Mouse (Mus musculus) erythroblast, adult 5-6 weeks (primary cell): Measurements from ENCODE around the gene Emg1. TPM values are rescaled to one million over a fixed set of nuclear protein-coding genes. Genes with fewer than 3 reads are reported as not detected.

Source experiments
- ATAC-seq: replicated peaks from 2 replicates; pipeline ENCODE4 v1.8.0; 2016; ENCODE audit warnings: moderate number of reproducible peaks, mild to moderate bottlenecking, moderate TSS enrichment, inconsistent platforms; ENCODE audit not compliant: poor library complexity, low FRiP score, severe bottlenecking
- total RNA-seq, 2 experiments: library from RNA; stranded (forward) in 1 of 2; stranded (reverse) in 1 of 2; fragments of 150-400 nt in 1 of 2; fragments of 200-764, 138-1000 nt in 1 of 2; gene quantifications; 2 replicates each; pipeline versions ENCODE4 v1.2.3 to v1.2.4; 2015 to 2017; ENCODE audit warnings: low replicate concordance in 2 of 2

The Emg1 gene
- total RNA-seq, 2 experiments from 2014 or later: 37.2 to 65.1 TPM

GRCm38 (mm10) chr6:124658067-124658466 is 53.9 kb downstream of the Emg1 start:
- no peak for ATAC-seq

DNA sequence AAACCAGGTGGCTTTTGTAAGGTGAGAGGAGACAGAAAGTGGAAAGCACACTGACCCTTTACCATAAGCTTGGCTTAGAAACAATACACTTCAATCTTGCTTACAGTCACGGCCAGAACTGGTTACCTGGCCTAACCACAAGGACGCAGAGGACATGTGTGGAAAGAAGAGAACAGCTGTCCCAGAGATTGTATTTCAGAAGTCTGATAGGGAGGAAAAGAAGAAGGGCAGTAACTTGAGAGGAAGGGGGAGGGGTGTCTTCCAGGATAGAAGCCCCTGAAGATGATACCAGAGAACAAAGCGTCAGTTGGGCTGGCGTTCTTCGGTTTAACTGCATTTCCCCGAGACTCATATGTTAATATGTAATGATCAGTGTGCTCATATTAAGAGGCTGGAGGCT is 56.1 kb downstream of the Emg1 start:
- ATAC-seq: no peak

Other genes starting within 250 kb of the Emg1 start
- gene Clstn3, start 247.4 kb downstream of the Emg1 start, total RNA-seq (2015; ENCODE audit: low replicate concordance): 5.0 TPM in 2 replicates
- gene Clstn3, start 247.4 kb downstream of the Emg1 start, total RNA-seq (2017; ENCODE audit: low replicate concordance): 2.3 and 4.6 TPM in 2 replicates
- 0.38 and 2.1 TPM in 2 replicates for gene C1rl, start 219.1 kb downstream of the Emg1 start, total RNA-seq (2015; ENCODE audit: low replicate concordance)
- gene C1rl, start 219.1 kb downstream of the Emg1 start, total RNA-seq (2017; ENCODE audit: low replicate concordance): 2.7 and 3.6 TPM in 2 replicates
- 0.84 TPM in 1 of 2 replicates, not detected in the other for gene C1ra, start 199.8 kb downstream of the Emg1 start, total RNA-seq (2015; ENCODE audit: low replicate concordance)
- gene C1ra, start 199.8 kb downstream of the Emg1 start, total RNA-seq (2017; ENCODE audit: low replicate concordance): 2.5 TPM in 1 of 2 replicates, not detected in the other
- not detected in 2 replicates for gene C1s1, start 169.8 kb downstream of the Emg1 start, total RNA-seq (2015; ENCODE audit: low replicate concordance)
- gene C1s1, start 169.8 kb downstream of the Emg1 start, total RNA-seq (2017; ENCODE audit: low replicate concordance): 0.77 TPM in 1 of 2 replicates, not detected in the other
- gene C1rb, start 141.9 kb downstream of the Emg1 start, total RNA-seq (2015; ENCODE audit: low replicate concordance): 0.96 TPM in 1 of 2 replicates, not detected in the other
- 0.09 TPM in 1 of 2 replicates, not detected in the other for gene C1rb, start 141.9 kb downstream of the Emg1 start, total RNA-seq (2017; ENCODE audit: low replicate concordance)
- not detected in 2 replicates for gene C1s2, start 76.1 kb downstream of the Emg1 start, total RNA-seq (2015; ENCODE audit: low replicate concordance)
- gene C1s2, start 76.1 kb downstream of the Emg1 start, total RNA-seq (2017; ENCODE audit: low replicate concordance): not detected in 2 replicates
- gene Lpcat3, start 49.2 kb downstream of the Emg1 start, total RNA-seq (2015; ENCODE audit: low replicate concordance): 118 and 141 TPM in 2 replicates
- gene Lpcat3, start 49.2 kb downstream of the Emg1 start, total RNA-seq (2017; ENCODE audit: low replicate concordance): 81.5 and 135 TPM in 2 replicates
- gene Phb2, start 158 bp upstream of the Emg1 start, total RNA-seq (2015; ENCODE audit: low replicate concordance): 44.2 and 79.4 TPM in 2 replicates
- 70.3 and 70.7 TPM in 2 replicates for gene Phb2, start 158 bp upstream of the Emg1 start, total RNA-seq (2017; ENCODE audit: low replicate concordance)
- 57.8 and 60.2 TPM in 2 replicates for gene Ptpn6, start 26.5 kb upstream of the Emg1 start, total RNA-seq (2015; ENCODE audit: low replicate concordance)
- gene Ptpn6, start 26.5 kb upstream of the Emg1 start, total RNA-seq (2017; ENCODE audit: low replicate concordance): 142 and 156 TPM in 2 replicates
- gene Grcc10, start 29.2 kb upstream of the Emg1 start, total RNA-seq (2015; ENCODE audit: low replicate concordance): 33.6 and 64.9 TPM in 2 replicates
- 7.5 and 16.9 TPM in 2 replicates for gene Grcc10, start 29.2 kb upstream of the Emg1 start, total RNA-seq (2017; ENCODE audit: low replicate concordance)
- not detected in 2 replicates for gene Gm45234, start 43.8 kb upstream of the Emg1 start, total RNA-seq (2015; ENCODE audit: low replicate concordance)
- 0.56 TPM in 1 of 2 replicates, not detected in the other for gene Gm45234, start 43.8 kb upstream of the Emg1 start, total RNA-seq (2017; ENCODE audit: low replicate concordance)
- gene Atn1, start 44.3 kb upstream of the Emg1 start, total RNA-seq (2015; ENCODE audit: low replicate concordance): 10.0 and 11.7 TPM in 2 replicates
- gene Atn1, start 44.3 kb upstream of the Emg1 start, total RNA-seq (2017; ENCODE audit: low replicate concordance): 0.94 and 2.0 TPM in 2 replicates
- not detected in 2 replicates for gene Eno2, start 57.5 kb upstream of the Emg1 start, total RNA-seq (2015; ENCODE audit: low replicate concordance)
- gene Eno2, start 57.5 kb upstream of the Emg1 start, total RNA-seq (2017; ENCODE audit: low replicate concordance): not detected in 2 replicates
- gene Lrrc23, start 67.5 kb upstream of the Emg1 start, total RNA-seq (2015; ENCODE audit: low replicate concordance): not detected in 2 replicates
- not detected in 2 replicates for gene Lrrc23, start 67.5 kb upstream of the Emg1 start, total RNA-seq (2017; ENCODE audit: low replicate concordance)
- 0.58 TPM in 1 of 2 replicates, not detected in the other for gene Spsb2, start 96.5 kb upstream of the Emg1 start, total RNA-seq (2015; ENCODE audit: low replicate concordance)
- 2.6 and 4.3 TPM in 2 replicates for gene Spsb2, start 96.5 kb upstream of the Emg1 start, total RNA-seq (2017; ENCODE audit: low replicate concordance)
- 37.3 and 44.3 TPM in 2 replicates for gene Tpi1, start 102.1 kb upstream of the Emg1 start, total RNA-seq (2015; ENCODE audit: low replicate concordance)
- gene Tpi1, start 102.1 kb upstream of the Emg1 start, total RNA-seq (2017; ENCODE audit: low replicate concordance): 30.0 and 31.0 TPM in 2 replicates
- 10.0 and 34.6 TPM in 2 replicates for gene Usp5, start 117.3 kb upstream of the Emg1 start, total RNA-seq (2015; ENCODE audit: low replicate concordance)
- 22.0 and 29.6 TPM in 2 replicates for gene Usp5, start 117.3 kb upstream of the Emg1 start, total RNA-seq (2017; ENCODE audit: low replicate concordance)
- 65.8 and 68.0 TPM in 2 replicates for gene Cdca3, start 117.4 kb upstream of the Emg1 start, total RNA-seq (2015; ENCODE audit: low replicate concordance)
- 58.5 and 73.8 TPM in 2 replicates for gene Cdca3, start 117.4 kb upstream of the Emg1 start, total RNA-seq (2017; ENCODE audit: low replicate concordance)
- not detected in 2 replicates for gene Gnb3, start 128.1 kb upstream of the Emg1 start, total RNA-seq (2015; ENCODE audit: low replicate concordance)
- gene Gnb3, start 128.1 kb upstream of the Emg1 start, total RNA-seq (2017; ENCODE audit: low replicate concordance): not detected in 2 replicates
- gene P3h3, start 145.6 kb upstream of the Emg1 start, total RNA-seq (2015; ENCODE audit: low replicate concordance): not detected in 2 replicates
- gene P3h3, start 145.6 kb upstream of the Emg1 start, total RNA-seq (2017; ENCODE audit: low replicate concordance): 1.1 and 1.2 TPM in 2 replicates
- not detected in 2 replicates for gene Gpr162, start 151.8 kb upstream of the Emg1 start, total RNA-seq (2015; ENCODE audit: low replicate concordance)
- not detected in 2 replicates for gene Gpr162, start 151.8 kb upstream of the Emg1 start, total RNA-seq (2017; ENCODE audit: low replicate concordance)
- 6.3 and 6.9 TPM in 2 replicates for gene Cd4, start 176.0 kb upstream of the Emg1 start, total RNA-seq (2015; ENCODE audit: low replicate concordance)
- gene Cd4, start 176.0 kb upstream of the Emg1 start, total RNA-seq (2017; ENCODE audit: low replicate concordance): 0.70 and 0.94 TPM in 2 replicates
- 1.0 and 2.7 TPM in 2 replicates for gene Lag3, start 199.5 kb upstream of the Emg1 start, total RNA-seq (2015; ENCODE audit: low replicate concordance)
- 0.51 TPM in 1 of 2 replicates, not detected in the other for gene Lag3, start 199.5 kb upstream of the Emg1 start, total RNA-seq (2017; ENCODE audit: low replicate concordance)
- 26.1 and 31.3 TPM in 2 replicates for gene Ptms, start 207.9 kb upstream of the Emg1 start, total RNA-seq (2015; ENCODE audit: low replicate concordance)
- 12.0 and 21.8 TPM in 2 replicates for gene Ptms, start 207.9 kb upstream of the Emg1 start, total RNA-seq (2017; ENCODE audit: low replicate concordance)
- gene Mlf2, start 219.2 kb upstream of the Emg1 start, total RNA-seq (2015; ENCODE audit: low replicate concordance): 11.7 and 13.4 TPM in 2 replicates
- 14.1 and 20.7 TPM in 2 replicates for gene Mlf2, start 219.2 kb upstream of the Emg1 start, total RNA-seq (2017; ENCODE audit: low replicate concordance)